Mouse (Mus musculus): ENCODE results near the gene Kif13a. TPM values are rescaled to one million over a fixed set of nuclear protein-coding genes. Genes with fewer than 3 reads are reported as not detected.

Kif13a gene
- polyA plus RNA-seq, 1 experiment = 33.5 TPM

GRCm38 (mm10) chr13:46902568-46903255 lies 27.0 kb downstream of the Kif13a start:
- Histone ChIP-seq H3K4me1 (ENCODE audit: control insufficient read depth, insufficient read depth, insufficient read length, low read length) (peaks cover 3% of the 10 kb centered on the region; the same call in 1 of the 2 replicates), H3K36me3 (ENCODE audit: control insufficient read depth, insufficient read depth, low read length) (no peaks in the 10 kb centered on the region; the same call in 1 of the 2 replicates), H3K4me3 (ENCODE audit: low read depth, low read length) (no peak overlapping the region), H3K27ac (ENCODE audit: insufficient read depth, low read depth, low read length) (no peak overlapping the region), H3K27me3 (ENCODE audit: control insufficient read depth, insufficient read depth, low read length) (no peaks in the 10 kb centered on the region)
- 87% methylated on average over 7 of the region's 7 CpGs for WGBS
- no peak for TF ChIP-seq POLR2A (IDR thresholded peaks at IDR 0.05; ENCODE audit: low read depth, low read length)
- TF ChIP-seq CTCF (IDR thresholded peaks at IDR 0.05; ENCODE audit: extremely low read depth, insufficient read length, insufficient replicate concordance, low read depth, low read length) = peak; percentile 7; the same call in 1 of the 2 replicates

GRCm38 (mm10) chr13:46900870-46901555 lies 28.7 kb downstream of the Kif13a start:
- Histone ChIP-seq H3K27ac (ENCODE audit: insufficient read depth, low read depth, low read length) (no peak overlapping the region), H3K4me3 (ENCODE audit: low read depth, low read length) (no peak overlapping the region), H3K4me1 (ENCODE audit: control insufficient read depth, insufficient read depth, insufficient read length, low read length) (peaks cover 3% of the 10 kb centered on the region; the same call in 1 of the 2 replicates), H3K27me3 (ENCODE audit: control insufficient read depth, insufficient read depth, low read length) (no peaks in the 10 kb centered on the region), H3K36me3 (ENCODE audit: control insufficient read depth, insufficient read depth, low read length) (no peaks in the 10 kb centered on the region; the same call in 1 of the 2 replicates)
- TF ChIP-seq CTCF (IDR thresholded peaks at IDR 0.05; ENCODE audit: extremely low read depth, insufficient read length, insufficient replicate concordance, low read depth, low read length) = no peak
- TF ChIP-seq POLR2A (IDR thresholded peaks at IDR 0.05; ENCODE audit: low read depth, low read length) = no peak
- WGBS = 88% methylated on average over 11 of the region's 11 CpGs

- Histone ChIP-seq H3K4me1 (ENCODE audit: control insufficient read depth, insufficient read depth, insufficient read length, low read length) (peaks cover 3% of the 10 kb centered on the region; the same call in 1 of the 2 replicates), H3K27me3 (ENCODE audit: control insufficient read depth, insufficient read depth, low read length) (no peaks in the 10 kb centered on the region), H3K36me3 (ENCODE audit: control insufficient read depth, insufficient read depth, low read length) (no peaks in the 10 kb centered on the region; the same call in 1 of the 2 replicates), H3K27ac (ENCODE audit: insufficient read depth, low read depth, low read length) (no peak overlapping the region), H3K4me3 (ENCODE audit: low read depth, low read length) (no peak overlapping the region)
- TF ChIP-seq POLR2A (IDR thresholded peaks at IDR 0.05; ENCODE audit: low read depth, low read length) (no peak), CTCF (IDR thresholded peaks at IDR 0.05; ENCODE audit: extremely low read depth, insufficient read length, insufficient replicate concordance, low read depth, low read length) (no peak)
- 21% methylated on average over 2 of the region's 2 CpGs for WGBS
Measured at GRCm38 (mm10) chr13:46898837-46899236, 30.8 kb downstream of the Kif13a start.

- Histone ChIP-seq H3K4me1 (ENCODE audit: control insufficient read depth, insufficient read depth, insufficient read length, low read length) (peaks cover 3% of the 10 kb centered on the region; the same call in 1 of the 2 replicates), H3K36me3 (ENCODE audit: control insufficient read depth, insufficient read depth, low read length) (no peaks in the 10 kb centered on the region; the same call in 1 of the 2 replicates), H3K27ac (ENCODE audit: insufficient read depth, low read depth, low read length) (no peak overlapping the region), H3K27me3 (ENCODE audit: control insufficient read depth, insufficient read depth, low read length) (no peaks in the 10 kb centered on the region), H3K4me3 (ENCODE audit: low read depth, low read length) (no peak overlapping the region)
- WGBS = 62% methylated on average over 11 of the region's 11 CpGs
- TF ChIP-seq CTCF (IDR thresholded peaks at IDR 0.05; ENCODE audit: extremely low read depth, insufficient read length, insufficient replicate concordance, low read depth, low read length) = no peak
- no peak for TF ChIP-seq POLR2A (IDR thresholded peaks at IDR 0.05; ENCODE audit: low read depth, low read length)
Measured at GRCm38 (mm10) chr13:46898411-46898810, 31.3 kb downstream of the Kif13a start.

GRCm38 (mm10) chr13:46892380-46892779 lies 37.3 kb downstream of the Kif13a start:
- 21% methylated on average over 4 of the region's 4 CpGs for WGBS
- 0 out of 2 replicates have a peak overlapping the region, but pooled peaks have one; percentile 27 for H3K27ac ChIP-seq (ENCODE audit: insufficient read depth, low read depth, low read length)
- TF ChIP-seq POLR2A (IDR thresholded peaks at IDR 0.05; ENCODE audit: low read depth, low read length) (no peak), CTCF (IDR thresholded peaks at IDR 0.05; ENCODE audit: extremely low read depth, insufficient read length, insufficient replicate concordance, low read depth, low read length) (no peak)
- H3K27me3 ChIP-seq (ENCODE audit: control insufficient read depth, insufficient read depth, low read length) = no peaks in the 10 kb centered on the region
- peaks cover 16% of the 10 kb centered on the region for H3K4me1 ChIP-seq (ENCODE audit: control insufficient read depth, insufficient read depth, insufficient read length, low read length)
- H3K4me3 ChIP-seq (ENCODE audit: low read depth, low read length) = no peak overlapping the region
- no peaks in the 10 kb centered on the region for H3K36me3 ChIP-seq (ENCODE audit: control insufficient read depth, insufficient read depth, low read length)

GRCm38 (mm10) chr13:46888150-46888683 lies 41.5 kb downstream of the Kif13a start:
- no peak for TF ChIP-seq CTCF (IDR thresholded peaks at IDR 0.05; ENCODE audit: extremely low read depth, insufficient read length, insufficient replicate concordance, low read depth, low read length)
- no peak for TF ChIP-seq POLR2A (IDR thresholded peaks at IDR 0.05; ENCODE audit: low read depth, low read length)
- 64% methylated on average over 12 of the region's 12 CpGs for WGBS
- Histone ChIP-seq H3K4me3 (ENCODE audit: low read depth, low read length) (no peak overlapping the region), H3K27me3 (ENCODE audit: control insufficient read depth, insufficient read depth, low read length) (no peaks in the 10 kb centered on the region), H3K36me3 (ENCODE audit: control insufficient read depth, insufficient read depth, low read length) (no peaks in the 10 kb centered on the region), H3K4me1 (ENCODE audit: control insufficient read depth, insufficient read depth, insufficient read length, low read length) (peaks cover 34% of the 10 kb centered on the region), H3K27ac (ENCODE audit: insufficient read depth, low read depth, low read length) (no peak overlapping the region)
